In the genomic region with DNA sequence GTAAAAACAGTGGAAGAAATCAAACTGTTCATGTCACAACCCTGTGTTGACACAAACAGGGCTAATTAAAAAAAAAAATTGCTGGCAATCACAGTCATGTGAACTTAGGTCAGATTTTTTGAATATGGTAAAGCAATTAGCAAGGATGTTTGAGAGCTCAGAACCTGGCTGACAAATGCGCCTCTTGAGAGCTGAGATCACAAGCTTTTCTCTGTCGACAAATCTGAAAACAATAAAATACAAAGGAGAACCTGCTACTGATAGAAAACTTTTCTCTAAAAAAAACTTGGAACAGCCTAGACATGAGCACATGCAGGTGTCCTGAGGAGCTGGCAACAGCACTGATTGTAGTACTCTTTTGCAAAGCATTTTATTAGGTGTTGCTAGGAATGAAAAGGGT, we compare ENCODE assay signal across 17 mouse cellular contexts.
"Had no signal": no experiment of that assay in that cellular context is flagged by ENCODE, and none has a peak within 500 bp of the region (broad histone marks: within the 10 kb centered on the region; RNA-seq: fewer than 3 reads in every experiment).

No protein-coding gene starts in this region.

- H3K27ac ChIP-seq: kidney, postnatal 0 days; layer of hippocampus, adult 2 months; limb, embryonic 12.5 days; liver, embryonic 12.5 days; liver, embryonic 15.5 days; lung, embryonic 15.5 days; midbrain, embryonic 12.5 days; midbrain, embryonic 15.5 days; neural tube, embryonic 12.5 days; neural tube, embryonic 15.5 days; stomach, postnatal 0 days had no signal

- H3K36me3 ChIP-seq: limb, embryonic 12.5 days; liver, embryonic 12.5 days; liver, embryonic 15.5 days; lung, embryonic 15.5 days; midbrain, embryonic 12.5 days; midbrain, embryonic 15.5 days; neural tube, embryonic 12.5 days; neural tube, embryonic 15.5 days had no signal

- H3K27me3 ChIP-seq: limb, embryonic 12.5 days; liver, embryonic 12.5 days; liver, embryonic 15.5 days; lung, embryonic 15.5 days; midbrain, embryonic 12.5 days; midbrain, embryonic 15.5 days; neural tube, embryonic 12.5 days; neural tube, embryonic 15.5 days had no signal

- H3K4me1 ChIP-seq: liver, embryonic 12.5 days; liver, embryonic 15.5 days; lung, embryonic 15.5 days; midbrain, embryonic 12.5 days; midbrain, embryonic 15.5 days; neural tube, embryonic 12.5 days; neural tube, embryonic 15.5 days had no signal

- DNase-seq: layer of hippocampus, adult 9-11 months; liver; right cerebral cortex, adult 18-20 months; right cerebral cortex, postnatal 14 days; right cerebral cortex, postnatal 4 days; thymus, postnatal 25 days had no signal

- H3K4me3 ChIP-seq: layer of hippocampus, adult 2 months; limb, embryonic 12.5 days; liver, embryonic 12.5 days; liver, embryonic 15.5 days; lung, embryonic 15.5 days; midbrain, embryonic 12.5 days; midbrain, embryonic 15.5 days; neural tube, embryonic 12.5 days; neural tube, embryonic 15.5 days had no signal

- H3K9me3 ChIP-seq: limb, embryonic 12.5 days; liver, embryonic 12.5 days; liver, embryonic 15.5 days; lung, embryonic 15.5 days; midbrain, embryonic 12.5 days; midbrain, embryonic 15.5 days; neural tube, embryonic 12.5 days; neural tube, embryonic 15.5 days had no signal
